Mouse (Mus musculus): Measurements from ENCODE around the gene Mgst2.

Gene Mgst2

DNA sequence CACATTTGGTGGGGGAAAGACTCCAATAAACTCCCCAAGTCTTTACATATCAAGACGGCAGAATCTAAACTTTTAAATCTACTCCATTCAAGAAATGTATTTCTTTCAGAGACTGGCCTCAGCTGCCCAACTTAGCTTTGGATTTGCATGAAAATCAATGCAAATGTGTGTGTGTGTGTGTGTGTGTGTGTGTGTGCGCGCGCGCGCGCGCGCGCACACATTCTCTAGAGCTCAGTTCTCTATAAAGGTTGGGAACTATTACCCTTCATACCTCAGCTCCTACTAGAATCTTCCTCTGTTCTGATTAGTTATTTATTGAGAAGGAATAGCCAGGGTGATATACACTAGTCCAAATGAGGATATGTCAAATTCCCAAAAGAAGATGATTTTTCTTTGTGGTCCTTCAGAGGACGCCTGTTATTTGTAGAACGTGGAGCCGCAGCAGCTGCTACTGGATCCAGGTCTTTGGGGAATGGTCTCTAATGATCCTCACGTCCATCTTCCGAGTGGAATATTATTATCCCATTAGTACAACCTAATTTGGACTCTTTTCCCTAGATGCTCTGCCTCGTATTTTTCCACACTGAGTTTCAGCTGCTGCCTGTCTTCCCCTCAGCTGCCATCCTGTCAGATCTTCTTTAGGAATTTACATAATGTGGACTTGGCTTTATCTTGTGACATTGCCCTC lies 71.9 kb downstream of the Mgst2 start:
- DNase-seq (ENCODE audit: extremely low read depth, low read depth, low spot score) = no peak
